Mouse (Mus musculus): ENCODE measurements at regions not wholly inside any gene's neighbourhood (a gene's known extent, or its start where the extent isn't known, plus 50 kb on each side); places are given as distances from the start of the nearest gene placed in this dataset.

DNA sequence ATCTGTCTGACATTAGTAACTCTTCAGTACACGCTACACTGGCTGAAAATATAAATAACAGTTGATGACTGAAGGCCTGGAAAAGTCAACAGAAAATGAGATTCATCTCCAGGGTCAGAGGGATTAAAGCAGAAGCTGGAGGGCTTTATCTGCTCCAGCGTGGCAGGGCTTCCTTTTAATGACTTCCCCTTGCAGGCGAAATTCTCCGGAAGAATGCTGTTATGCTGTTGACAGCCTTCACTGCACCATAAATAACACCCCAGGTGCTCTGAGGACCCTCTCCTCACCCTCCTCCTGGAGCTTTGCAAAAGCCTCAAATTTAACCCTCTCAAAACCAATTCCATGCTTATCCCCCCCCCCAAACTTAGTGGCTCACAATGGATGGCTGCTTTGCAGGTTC lies 188.0 kb upstream of the Camk1g start:
- TF ChIP-seq CTCF (IDR thresholded peaks at IDR 0.05; ENCODE audit: extremely low read depth, insufficient read depth, low read length) (no peak), POLR2A (IDR thresholded peaks at IDR 0.05; ENCODE audit: extremely low read depth, insufficient read depth, low read length) (no peak)

Data from cortical plate, adult 2 months (tissue).